Mouse (Mus musculus) heart, embryonic 10.5 days (tissue): ENCODE measurements around the gene Egfr. TPM values are rescaled to one million over a fixed set of nuclear protein-coding genes. Genes with fewer than 3 reads are reported as not detected.

Experiments used
- DNase-seq: peaks from one replicate; pipeline ENCODE4 v3.0.0-alpha.2; 2017; ENCODE audit warnings: low spot score
- H3K27ac ChIP-seq: fragments of 300-500 bp; sonication (generic); 2 replicates; pipeline ENCODE4 v1.5.1; 2016; ENCODE audit warnings: mild to moderate bottlenecking
- H3K27me3 ChIP-seq: fragments of 300-500 bp; sonication (generic); 2 replicates; pipeline ENCODE4 v1.6.1; 2016; ENCODE audit warnings: mild to moderate bottlenecking; ENCODE audit not compliant: poor library complexity, insufficient read depth, severe bottlenecking
- H3K36me3 ChIP-seq: fragments of 300-500 bp; sonication (generic); 2 replicates; pipeline ENCODE4 v1.6.1; 2016; ENCODE audit warnings: mild to moderate bottlenecking, moderate library complexity
- H3K4me1 ChIP-seq: fragments of 300-500 bp; sonication (generic); 2 replicates; pipeline ENCODE4 v1.6.1; 2016; ENCODE audit warnings: mild to moderate bottlenecking
- H3K4me3 ChIP-seq: fragments of 300-500 bp; sonication (generic); 2 replicates; pipeline ENCODE4 v1.5.1; 2016; ENCODE audit warnings: mild to moderate bottlenecking, moderate library complexity
- H3K9me3 ChIP-seq: fragments of 300-500 bp; sonication (generic); 2 replicates; pipeline ENCODE4 v1.6.1; 2016; ENCODE audit warnings: mild to moderate bottlenecking, moderate library complexity
- WGBS: fragments of 180-500 bp; shearing (Covaris S2); methylation state at CpG from one replicate; pipeline ENCODE4 v1.1.7; 2016; 5-methylcytosine and 5-hydroxymethylcytosine counted together
- polyA plus RNA-seq: library from polyadenylated mRNA; unstranded; fragments of >200 nt; fragmentation: Nextera tagmentation; extraction: Ambion mirVana; gene quantifications from 2 replicates; pipeline ENCODE4 v1.2.1, GENCODE M21; 2016

Gene Egfr
- polyA plus RNA-seq, 1 experiment from 2014 or later, result 3.1 TPM

DNA sequence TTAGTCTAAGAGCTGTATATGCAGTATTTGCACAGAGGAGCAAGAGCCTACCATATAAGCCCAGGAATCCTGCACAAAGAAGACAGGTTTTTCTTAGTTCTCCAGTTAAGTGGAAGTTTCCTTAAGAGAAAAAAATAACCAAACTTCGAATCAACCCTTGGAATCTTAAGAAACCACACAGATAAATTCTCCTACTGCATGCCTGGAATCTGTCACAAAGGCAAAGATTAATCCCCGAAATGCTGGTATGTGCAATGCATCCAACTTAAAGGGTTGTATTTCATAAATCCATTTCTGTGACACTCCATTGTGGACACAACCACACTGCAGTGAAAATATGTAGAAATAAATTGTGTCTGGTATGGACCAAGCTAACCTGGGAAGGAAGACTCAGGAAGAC, 102.1 kb downstream of the Egfr start:
- Histone ChIP-seq H3K36me3 (no peaks in the 10 kb centered on the region), H3K9me3 (no peaks in the 10 kb centered on the region), H3K4me3 (no peak overlapping the region), H3K4me1 (no peaks in the 10 kb centered on the region), H3K27me3 (no peaks in the 10 kb centered on the region), H3K27ac (no peak overlapping the region)
- 69% methylated on average over 2 of the region's 2 CpGs for WGBS
- DNase-seq, result no peak

DNA sequence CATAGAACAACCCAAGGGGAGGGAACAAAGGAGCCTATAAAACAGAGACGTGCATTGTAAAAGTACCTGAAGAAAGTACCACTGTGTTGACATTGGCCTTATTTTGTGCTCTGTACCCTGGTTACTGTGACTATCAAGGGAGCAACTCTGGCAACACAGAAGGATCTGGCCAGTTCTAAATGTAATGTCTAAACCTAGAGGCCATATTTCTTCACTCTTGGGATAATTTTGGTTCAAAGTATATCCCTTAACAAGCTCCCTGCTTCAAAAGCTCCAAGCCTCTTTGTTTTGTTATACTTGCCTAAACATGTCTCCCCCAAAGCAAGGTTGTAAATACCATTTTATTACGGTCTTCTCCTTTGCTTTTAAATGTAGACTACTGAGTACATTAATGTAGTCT, 105.3 kb downstream of the Egfr start:
- 87% methylated on average over 2 of the region's 2 CpGs for WGBS
- Histone ChIP-seq H3K4me3 (no peak overlapping the region), H3K27ac (no peak overlapping the region), H3K27me3 (peaks cover 11% of the 10 kb centered on the region), H3K9me3 (no peaks in the 10 kb centered on the region), H3K36me3 (no peaks in the 10 kb centered on the region), H3K4me1 (peaks cover 7% of the 10 kb centered on the region)
- DNase-seq, result no peak

DNA sequence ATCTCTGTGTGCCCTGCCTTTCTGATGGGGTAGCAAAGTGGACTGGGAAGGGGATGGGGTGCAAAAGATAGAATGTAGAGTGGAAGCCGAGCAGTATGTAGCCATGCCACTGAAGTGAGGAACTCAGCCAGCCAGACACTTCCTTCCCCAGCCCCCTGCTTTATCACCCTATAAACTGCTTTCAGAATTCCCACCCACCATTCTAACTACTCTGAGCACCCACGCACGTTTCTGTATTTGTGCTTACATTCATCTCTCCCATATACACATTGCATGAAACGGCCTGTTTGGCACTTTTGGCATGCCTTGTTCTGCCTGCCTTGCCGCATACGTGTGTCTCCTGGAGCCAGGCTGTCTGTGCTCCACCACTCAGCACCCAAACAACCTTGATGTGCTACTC, 109.0 kb downstream of the Egfr start:
- DNase-seq, result no peak
- H3K4me1 ChIP-seq, result peaks cover 14% of the 10 kb centered on the region
- no peaks in the 10 kb centered on the region for H3K9me3 ChIP-seq
- H3K27me3 ChIP-seq, result peaks cover 17% of the 10 kb centered on the region
- H3K4me3 ChIP-seq, result no peak overlapping the region
- no peaks in the 10 kb centered on the region for H3K36me3 ChIP-seq
- H3K27ac ChIP-seq, result no peak overlapping the region
- 63% methylated on average over 6 of the region's 6 CpGs for WGBS

DNA sequence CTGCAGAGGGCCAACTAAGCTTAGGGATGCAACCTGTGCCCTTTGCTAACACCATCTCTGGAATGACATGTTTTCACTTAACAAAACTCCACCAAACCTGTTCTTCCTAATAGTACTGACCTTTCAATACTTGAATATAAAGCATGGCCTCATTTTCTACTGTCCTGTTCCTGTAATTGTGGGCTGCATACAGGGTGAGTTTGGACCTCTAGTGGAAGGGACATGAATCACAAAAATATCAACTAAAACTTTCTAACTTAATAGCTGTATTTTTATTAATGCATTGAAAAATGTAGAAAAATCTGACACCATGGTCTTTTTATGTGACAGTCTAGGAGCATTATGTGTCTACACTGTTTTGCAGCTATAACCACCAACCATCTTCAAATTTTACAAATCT, 111.5 kb downstream of the Egfr start:
- Histone ChIP-seq H3K4me3 (no peak overlapping the region), H3K4me1 (peaks cover 14% of the 10 kb centered on the region), H3K27me3 (peaks cover 35% of the 10 kb centered on the region), H3K36me3 (no peaks in the 10 kb centered on the region), H3K27ac (no peak overlapping the region), H3K9me3 (no peaks in the 10 kb centered on the region)
- no peak for DNase-seq

DNA sequence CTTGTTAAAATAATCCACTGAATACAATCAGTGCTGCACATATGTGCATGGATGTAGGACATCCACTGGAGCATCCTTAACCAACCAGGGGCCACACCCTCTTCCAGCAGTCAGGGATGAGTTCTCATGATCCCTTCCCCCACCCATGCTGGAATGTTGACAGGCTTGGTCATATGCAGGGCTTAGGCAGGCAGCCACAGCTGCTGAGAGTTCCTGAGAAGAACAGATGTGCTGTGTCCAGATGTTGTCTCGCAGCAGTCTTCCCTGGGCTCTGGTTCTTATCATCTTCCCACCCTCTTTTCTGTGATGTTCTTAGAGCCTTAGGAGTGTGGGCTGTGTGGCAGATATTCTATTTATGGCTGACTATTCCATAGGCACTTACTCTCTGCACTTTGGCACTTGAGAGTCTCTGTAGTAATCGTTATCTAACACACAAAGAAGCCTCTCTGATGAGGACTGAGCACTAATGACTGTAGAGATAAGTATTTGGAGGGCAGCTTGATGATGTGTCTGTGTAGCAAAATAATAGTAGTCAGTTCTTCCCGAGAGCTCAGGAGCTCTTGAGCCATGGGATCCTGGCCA, 113.1 kb downstream of the Egfr start:
- peak; percentile 82 for DNase-seq
- no peaks in the 10 kb centered on the region for H3K36me3 ChIP-seq
- H3K27ac ChIP-seq, result no peak overlapping the region
- H3K27me3 ChIP-seq, result peaks cover 50% of the 10 kb centered on the region
- WGBS, result 21% methylated on average over 3 of the region's 3 CpGs
- no peaks in the 10 kb centered on the region for H3K9me3 ChIP-seq
- no peak overlapping the region for H3K4me3 ChIP-seq
- H3K4me1 ChIP-seq, result peaks cover 14% of the 10 kb centered on the region

DNA sequence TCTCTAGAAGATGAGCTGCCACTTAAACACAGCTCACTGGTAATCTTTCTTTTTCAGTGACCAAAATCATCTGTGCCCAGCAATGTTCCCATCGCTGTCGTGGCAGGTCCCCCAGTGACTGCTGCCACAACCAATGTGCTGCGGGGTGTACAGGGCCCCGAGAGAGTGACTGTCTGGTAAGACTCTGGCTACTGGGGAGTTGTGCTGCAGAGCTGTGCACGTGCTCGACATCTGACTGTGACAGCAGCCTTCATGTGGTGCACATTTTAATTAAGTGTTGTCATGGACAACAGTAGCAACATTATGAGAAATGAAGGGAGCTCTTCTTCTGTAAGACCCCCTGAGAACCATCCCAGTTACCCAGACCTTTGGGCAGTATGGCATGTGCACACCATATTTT, 116.0 kb downstream of the Egfr start:
- Histone ChIP-seq H3K4me3 (no peak overlapping the region), H3K27ac (no peak overlapping the region), H3K36me3 (no peaks in the 10 kb centered on the region), H3K9me3 (no peaks in the 10 kb centered on the region), H3K4me1 (0 out of 2 replicates have a peak, but pooled peaks cover 7% of the 10 kb centered on the region), H3K27me3 (peaks cover 58% of the 10 kb centered on the region)
- 80% methylated on average over 6 of the region's 6 CpGs for WGBS
- no peak for DNase-seq

DNA sequence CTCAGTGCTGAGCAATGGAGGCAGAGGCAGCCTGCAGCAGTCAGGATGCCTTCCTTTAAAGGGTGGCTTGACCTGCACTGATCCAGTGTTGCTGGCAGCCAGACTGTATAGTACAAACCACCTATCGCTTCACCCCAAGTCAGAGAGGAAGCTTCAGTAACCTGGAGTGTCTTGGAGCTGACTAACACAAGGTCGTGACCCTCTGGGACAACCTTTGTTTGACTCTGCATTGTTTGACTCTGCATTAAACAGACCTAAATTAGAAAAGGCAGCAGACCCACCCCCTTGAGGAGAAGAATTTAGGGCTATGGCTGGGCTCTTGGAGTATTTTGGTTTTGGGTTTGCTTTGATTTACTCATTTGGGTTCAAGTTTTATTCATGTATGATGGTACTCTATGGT, 117.5 kb downstream of the Egfr start:
- DNase-seq, result no peak
- H3K4me1 ChIP-seq, result 0 out of 2 replicates have a peak, but pooled peaks cover 7% of the 10 kb centered on the region
- H3K27ac ChIP-seq, result no peak overlapping the region
- H3K4me3 ChIP-seq, result no peak overlapping the region
- 78% methylated on average over 2 of the region's 2 CpGs for WGBS
- H3K27me3 ChIP-seq, result peaks cover 69% of the 10 kb centered on the region
- H3K9me3 ChIP-seq, result no peaks in the 10 kb centered on the region
- no peaks in the 10 kb centered on the region for H3K36me3 ChIP-seq

DNA sequence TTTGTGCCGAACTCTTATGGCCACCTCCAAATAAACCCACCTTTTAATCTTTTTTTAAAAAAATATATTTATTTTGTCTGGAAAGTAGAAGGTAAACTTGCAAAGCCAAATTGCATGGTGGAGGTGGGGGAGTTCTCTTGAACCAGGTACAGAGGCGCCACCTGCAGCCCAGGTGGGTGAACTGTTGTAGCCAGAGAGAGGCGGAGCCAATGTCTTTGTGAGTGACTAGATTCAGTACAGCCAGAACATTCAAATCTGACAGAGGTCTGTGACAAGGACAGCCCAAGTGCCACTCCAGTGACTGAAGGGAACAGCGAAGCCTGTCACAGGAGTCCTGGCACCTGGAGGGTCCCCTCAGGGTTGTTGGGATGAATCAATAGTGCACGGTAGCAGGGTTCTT, 119.1 kb downstream of the Egfr start:
- Histone ChIP-seq H3K27me3 (peaks cover 73% of the 10 kb centered on the region), H3K27ac (no peak overlapping the region), H3K36me3 (no peaks in the 10 kb centered on the region), H3K9me3 (no peaks in the 10 kb centered on the region), H3K4me3 (no peak overlapping the region), H3K4me1 (no peaks in the 10 kb centered on the region)
- WGBS, result 57% methylated on average over 5 of the region's 5 CpGs
- DNase-seq, result no peak

DNA sequence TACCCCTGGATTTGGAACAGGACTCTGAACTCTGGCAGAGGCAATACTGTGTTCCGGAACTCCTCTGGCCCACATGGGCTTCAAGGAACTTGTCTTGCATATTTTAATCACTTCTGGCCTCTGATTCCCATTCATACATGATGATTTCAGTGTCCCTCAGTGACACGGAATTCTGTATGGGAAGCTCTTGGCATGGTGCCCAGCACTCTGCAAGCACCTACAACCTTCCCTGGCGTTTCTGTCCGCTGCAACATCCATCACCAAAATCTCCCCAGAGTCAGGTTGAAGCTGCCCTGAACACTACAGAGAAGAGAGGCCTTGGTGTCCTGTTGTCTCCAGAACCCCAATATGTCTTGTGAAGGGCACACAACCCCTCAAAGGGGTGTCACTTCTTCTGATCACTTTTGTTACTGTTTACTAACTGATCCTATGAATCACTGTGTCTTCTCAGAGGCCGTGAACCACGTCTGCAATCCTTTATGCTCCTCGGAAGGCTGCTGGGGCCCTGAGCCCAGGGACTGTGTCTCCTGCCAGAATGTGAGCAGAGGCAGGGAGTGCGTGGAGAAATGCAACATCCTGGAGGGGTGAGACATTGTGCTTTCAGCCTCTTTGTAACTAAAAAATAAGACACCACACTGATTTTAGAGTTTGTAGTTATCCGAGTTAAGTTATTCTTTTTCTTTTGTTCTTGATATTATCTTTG, 125.8 kb downstream of the Egfr start:
- DNase-seq, result no peak
- H3K27ac ChIP-seq, result no peak overlapping the region
- no peaks in the 10 kb centered on the region for H3K36me3 ChIP-seq
- H3K4me3 ChIP-seq, result no peak overlapping the region
- no peaks in the 10 kb centered on the region for H3K4me1 ChIP-seq
- 69% methylated on average over 9 of the region's 9 CpGs for WGBS
- peaks cover 22% of the 10 kb centered on the region for H3K27me3 ChIP-seq
- no peaks in the 10 kb centered on the region for H3K9me3 ChIP-seq

DNA sequence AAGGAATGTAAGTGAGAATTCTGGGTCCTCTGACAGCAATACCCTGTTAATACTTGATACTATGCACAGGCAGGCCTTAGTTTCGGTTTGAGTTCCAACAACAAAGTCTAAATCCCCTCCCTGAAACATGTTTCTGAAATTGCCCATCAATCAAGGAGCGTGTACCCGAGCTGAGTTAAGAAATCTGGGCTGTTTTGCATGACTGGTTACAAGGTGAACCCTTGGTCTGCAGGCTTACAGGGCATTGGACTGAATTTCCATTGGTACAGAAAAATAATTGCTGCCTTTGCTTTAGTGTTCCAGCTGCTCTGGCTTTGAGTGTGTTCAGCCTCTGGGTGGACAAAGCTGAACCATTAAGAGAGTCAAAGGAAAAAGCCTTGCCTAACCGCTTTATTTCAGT, 129.9 kb downstream of the Egfr start:
- H3K36me3 ChIP-seq, result no peaks in the 10 kb centered on the region

DNA sequence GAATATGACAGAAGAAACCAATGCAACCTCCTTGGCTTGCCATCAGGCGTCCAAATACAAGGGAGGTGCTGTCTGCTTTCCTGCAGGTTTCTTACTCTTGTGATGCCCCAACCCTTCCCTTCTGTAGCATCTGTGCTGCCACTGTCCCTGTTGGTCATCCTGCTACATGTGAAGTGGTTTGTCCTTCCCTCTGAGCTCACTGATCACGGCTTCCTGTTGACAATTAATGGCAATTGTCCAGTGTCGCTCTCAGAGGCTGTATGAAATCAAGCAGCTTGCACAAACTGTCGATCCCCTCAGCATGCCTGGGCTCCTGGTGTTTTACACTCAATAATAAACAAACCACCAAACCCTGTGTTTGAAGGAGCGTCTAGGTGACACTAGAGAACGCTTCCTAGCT, 134.1 kb downstream of the Egfr start:
- no peak for DNase-seq
- H3K4me1 ChIP-seq, result no peaks in the 10 kb centered on the region
- no peaks in the 10 kb centered on the region for H3K27me3 ChIP-seq
- H3K9me3 ChIP-seq, result no peaks in the 10 kb centered on the region
- 70% methylated on average over 6 of the region's 6 CpGs for WGBS
- no peak overlapping the region for H3K27ac ChIP-seq
- H3K4me3 ChIP-seq, result no peak overlapping the region
- no peaks in the 10 kb centered on the region for H3K36me3 ChIP-seq

More for the DNA sequence above, 129.9 kb downstream of the Egfr start:
- no peak overlapping the region for H3K4me3 ChIP-seq
- H3K27me3 ChIP-seq, result no peaks in the 10 kb centered on the region; the same call in 1 of the 2 replicates
- H3K9me3 ChIP-seq, result no peaks in the 10 kb centered on the region
- DNase-seq, result no peak
- no peaks in the 10 kb centered on the region for H3K4me1 ChIP-seq
- WGBS, result 80% methylated on average over 4 of the region's 4 CpGs
- H3K27ac ChIP-seq, result no peak overlapping the region

DNA sequence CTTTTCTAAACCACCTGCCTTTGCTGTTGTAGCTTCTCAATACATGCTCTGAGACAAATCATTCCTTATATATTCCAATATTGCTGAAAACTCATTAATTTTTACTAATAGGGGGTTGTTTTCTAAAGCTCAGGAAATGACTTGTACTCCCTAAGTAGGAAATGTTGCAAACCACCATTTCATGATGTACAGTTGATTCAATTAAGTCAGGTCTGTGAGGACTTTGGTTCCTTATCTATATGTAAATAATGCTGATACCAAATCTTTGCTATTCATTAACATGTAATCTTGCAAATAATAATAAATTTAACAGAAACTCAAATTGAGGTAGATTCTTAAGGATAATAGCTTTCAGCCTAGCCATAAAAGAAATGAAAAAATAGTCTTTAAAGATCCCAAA, 136.1 kb downstream of the Egfr start:
- no peaks in the 10 kb centered on the region for H3K9me3 ChIP-seq
- H3K27ac ChIP-seq, result no peak overlapping the region
- DNase-seq, result no peak

DNA sequence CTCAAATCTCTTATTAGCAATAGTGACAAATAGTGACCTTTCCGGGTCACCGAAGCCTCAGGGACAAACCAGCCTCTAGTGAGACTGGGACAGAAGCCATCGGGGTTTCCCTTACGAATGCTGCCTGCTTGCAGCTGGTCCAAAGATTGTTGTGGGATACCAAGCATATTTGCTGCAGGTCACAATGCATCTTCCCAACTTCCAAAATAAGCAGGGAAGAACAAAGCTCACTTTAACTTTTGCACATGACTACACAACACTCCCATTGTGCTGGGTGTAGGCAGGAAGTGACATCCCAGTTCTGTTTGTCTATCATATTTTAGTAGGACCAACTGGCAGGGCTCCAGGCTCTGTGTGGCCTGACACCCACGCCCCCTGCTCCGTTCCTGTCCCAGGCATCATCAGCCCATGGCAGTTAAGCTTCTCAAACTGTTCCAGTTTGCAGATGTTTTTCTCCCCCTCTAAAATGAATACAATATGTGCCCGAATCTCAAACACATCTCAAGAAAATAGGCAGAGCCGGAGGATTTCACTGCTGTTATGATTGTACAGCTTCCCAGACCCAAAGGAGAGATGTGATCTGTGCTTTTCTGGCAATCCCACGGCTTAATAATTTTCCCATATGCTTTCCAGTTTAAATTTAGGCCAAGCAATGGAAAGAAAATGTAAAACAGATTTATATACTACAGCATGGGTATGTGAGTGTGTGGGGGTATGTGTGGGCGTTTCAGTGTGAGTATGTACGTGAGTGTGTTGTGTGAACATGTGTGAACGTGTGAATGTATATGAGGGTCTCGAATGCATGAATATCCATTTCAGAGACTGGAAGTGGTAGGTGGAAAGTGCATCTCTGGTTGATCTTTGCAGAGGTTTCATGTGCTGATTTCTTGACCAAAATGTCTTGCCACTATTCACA, 143.7 kb downstream of the Egfr start:
- no peaks in the 10 kb centered on the region for H3K36me3 ChIP-seq
- no peak overlapping the region for H3K4me3 ChIP-seq
- H3K27ac ChIP-seq, result no peak overlapping the region
- WGBS, result 77% methylated on average over 13 of the region's 13 CpGs
- DNase-seq, result no peak
- H3K9me3 ChIP-seq, result no peaks in the 10 kb centered on the region
- H3K4me1 ChIP-seq, result no peaks in the 10 kb centered on the region
- H3K27me3 ChIP-seq, result 0 out of 2 replicates have a peak, but pooled peaks cover 3% of the 10 kb centered on the region

More for the DNA sequence above, 136.1 kb downstream of the Egfr start:
- H3K4me3 ChIP-seq, result no peak overlapping the region
- H3K4me1 ChIP-seq, result no peaks in the 10 kb centered on the region
- H3K27me3 ChIP-seq, result no peaks in the 10 kb centered on the region
- no peaks in the 10 kb centered on the region for H3K36me3 ChIP-seq
